In the genomic region with DNA sequence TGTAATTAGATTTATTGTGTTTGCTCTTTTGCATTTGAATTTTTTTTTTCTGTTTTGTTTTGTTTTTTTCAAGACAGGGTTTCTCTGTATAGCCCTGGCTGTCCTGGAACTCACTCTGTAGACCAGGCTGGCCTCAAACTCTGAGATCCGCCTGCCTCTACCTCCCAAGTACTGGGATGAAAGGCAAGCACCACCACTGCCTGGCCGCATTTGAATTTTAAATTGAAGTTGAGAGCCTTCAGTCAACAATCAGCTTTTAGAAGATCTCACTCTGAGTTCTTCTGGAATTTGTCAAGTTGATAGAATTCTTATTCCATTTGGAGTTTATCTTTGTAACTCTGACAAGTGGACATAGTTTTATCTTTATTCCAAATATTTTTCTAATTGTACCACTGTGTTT, we compare ENCODE assay signal across 25 mouse cellular contexts.
"Had no signal": no experiment of that assay in that cellular context is flagged by ENCODE, and none has a peak within 500 bp of the region (broad histone marks: within the 10 kb centered on the region; RNA-seq: fewer than 3 reads in every experiment).

No protein-coding gene starts in this region.

- H3K9me3 ChIP-seq: heart, embryonic 10.5 days; heart, embryonic 12.5 days; hindbrain, embryonic 10.5 days; hindbrain, embryonic 12.5 days; hindbrain, embryonic 15.5 days; limb, embryonic 10.5 days; limb, embryonic 12.5 days; liver, embryonic 13.5 days; liver, embryonic 15.5 days had no signal

- H3K9ac ChIP-seq: heart, embryonic 12.5 days; hindbrain, embryonic 12.5 days; hindbrain, embryonic 15.5 days; limb, embryonic 12.5 days; liver, embryonic 13.5 days; liver, embryonic 15.5 days had no signal

- H3K27ac ChIP-seq: hindbrain, embryonic 12.5 days; hindbrain, embryonic 15.5 days; hindbrain, postnatal 0 days; layer of hippocampus, adult 2 months; left cerebral cortex, adult 2 months; limb, embryonic 10.5 days; limb, embryonic 12.5 days; liver, embryonic 13.5 days; liver, embryonic 15.5 days had no signal

- H3K4me3 ChIP-seq: heart, embryonic 10.5 days; heart, embryonic 12.5 days; hindbrain, embryonic 10.5 days; hindbrain, embryonic 12.5 days; hindbrain, embryonic 15.5 days; layer of hippocampus, adult 2 months; left cerebral cortex, adult 2 months; limb, embryonic 10.5 days; limb, embryonic 12.5 days; liver, embryonic 13.5 days; liver, embryonic 15.5 days had no signal

- H3K4me1 ChIP-seq: hindbrain, embryonic 15.5 days; limb, embryonic 10.5 days; limb, embryonic 12.5 days; liver, embryonic 13.5 days; liver, embryonic 15.5 days had no signal

- H3K27me3 ChIP-seq: heart, embryonic 12.5 days; hindbrain, embryonic 12.5 days; hindbrain, embryonic 15.5 days; limb, embryonic 12.5 days; liver, embryonic 13.5 days; liver, embryonic 15.5 days had no signal

- H3K36me3 ChIP-seq: heart, embryonic 10.5 days; heart, embryonic 12.5 days; hindbrain, embryonic 10.5 days; hindbrain, embryonic 12.5 days; hindbrain, embryonic 15.5 days; limb, embryonic 10.5 days; limb, embryonic 12.5 days; liver, embryonic 13.5 days; liver, embryonic 15.5 days had no signal

- H3K4me2 ChIP-seq: liver, embryonic 11.5 days; liver, embryonic 13.5 days; liver, embryonic 15.5 days had no signal

- ATAC-seq: hindbrain, postnatal 0 days; intestine, embryonic 16.5 days had no signal

- DNase-seq: gastrocnemius, postnatal 10 days; gastrocnemius, postnatal 25 days; heart, adult 18-20 months; heart, postnatal 10 days; heart, postnatal 4 days; kidney, adult 11 months; kidney, adult 8-10 months; kidney, postnatal 10 days; kidney, postnatal 25 days; kidney, postnatal 4 days; liver; liver, embryonic 13.5 days had no signal
